Mouse (Mus musculus) spleen, postnatal 36 days (tissue): Measurements from ENCODE around the gene Wif1.

ENCODE experiments used
- DNase-seq, 2 experiments: peaks; one replicate each; pipeline ENCODE4 v3.0.0; 2022; ENCODE audit warnings: low spot score in 2 of 2, mixed read lengths in 1 of 2

Gene Wif1

DNA sequence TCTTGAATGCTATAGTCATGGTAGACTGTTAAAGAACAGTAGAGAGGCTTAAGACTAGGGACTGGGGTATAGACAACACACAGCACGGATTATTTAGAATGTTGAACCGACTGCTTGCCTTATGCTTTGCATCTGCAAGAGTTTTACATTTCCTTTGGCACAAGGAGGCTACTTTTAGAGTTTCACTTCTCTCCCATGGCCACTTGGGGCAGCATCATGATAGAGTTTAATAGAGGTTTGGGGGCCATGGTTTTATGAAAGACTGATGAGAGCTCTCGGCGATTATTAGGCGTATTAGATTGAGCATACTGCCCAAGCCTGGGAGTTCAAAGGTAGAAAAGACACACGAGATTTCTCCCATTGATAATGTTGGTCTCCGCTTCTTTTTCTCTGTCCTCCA lies 37.0 kb downstream of the Wif1 start:
- DNase-seq = no peak

DNA sequence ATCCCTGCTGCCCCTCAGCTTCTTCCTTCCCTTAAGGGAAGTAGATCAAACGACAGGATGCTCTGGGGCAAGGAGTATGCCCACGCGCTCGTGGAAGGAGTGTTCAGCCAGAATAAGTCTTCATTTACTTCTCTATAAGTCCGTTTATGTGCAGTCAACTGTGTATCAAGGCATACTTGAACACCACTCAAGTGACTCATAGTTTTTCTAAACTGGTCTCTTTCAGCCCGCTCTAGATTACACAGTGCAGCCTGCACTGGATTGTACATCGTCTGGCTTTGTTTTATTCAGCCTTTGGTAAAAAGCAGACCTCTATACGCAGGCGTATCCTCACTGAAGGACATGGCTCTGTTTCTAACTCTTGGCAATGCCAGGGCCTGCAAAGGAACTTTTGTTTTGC lies 46.7 kb downstream of the Wif1 start:
- no peak for DNase-seq

DNA sequence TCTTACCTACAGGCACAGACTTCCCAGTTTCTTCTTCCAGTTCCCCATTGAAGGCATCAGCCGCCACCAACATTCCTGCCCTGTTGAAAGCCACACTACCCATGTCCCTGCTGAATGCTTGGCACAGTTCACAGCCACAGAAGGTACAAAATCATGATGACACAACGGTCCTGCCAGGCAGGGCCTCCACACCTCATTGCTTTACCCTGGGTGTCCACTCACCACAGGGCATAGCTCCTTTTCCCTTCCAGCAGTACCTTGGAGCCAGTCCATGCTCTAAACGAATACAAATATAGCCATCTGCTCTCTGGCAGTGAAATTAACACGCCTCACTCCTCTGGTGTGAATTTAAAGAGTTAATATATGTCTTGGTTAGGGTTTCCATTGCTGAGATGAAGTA lies 49.1 kb downstream of the Wif1 start:
- DNase-seq = no peak

DNA sequence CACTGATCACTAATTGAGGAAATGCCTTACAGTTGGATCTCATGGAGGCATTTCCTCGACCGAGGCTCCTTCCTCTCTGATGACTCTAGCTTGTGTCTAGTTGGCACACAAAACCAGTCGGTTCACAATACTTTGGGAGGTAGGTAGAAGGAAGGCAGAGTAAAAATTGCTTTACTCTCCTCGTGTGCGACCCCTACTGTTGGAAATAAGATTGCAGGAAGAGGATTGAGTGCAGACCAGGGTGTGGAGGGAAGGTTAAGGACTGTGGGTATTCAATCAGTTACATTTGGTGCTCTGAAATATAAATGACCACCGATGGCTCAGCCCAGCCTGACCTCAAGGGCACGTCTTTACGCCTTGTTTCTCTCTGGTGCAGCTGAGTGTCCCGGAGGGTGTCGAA lies 49.8 kb downstream of the Wif1 start:
- no peak for DNase-seq

DNA sequence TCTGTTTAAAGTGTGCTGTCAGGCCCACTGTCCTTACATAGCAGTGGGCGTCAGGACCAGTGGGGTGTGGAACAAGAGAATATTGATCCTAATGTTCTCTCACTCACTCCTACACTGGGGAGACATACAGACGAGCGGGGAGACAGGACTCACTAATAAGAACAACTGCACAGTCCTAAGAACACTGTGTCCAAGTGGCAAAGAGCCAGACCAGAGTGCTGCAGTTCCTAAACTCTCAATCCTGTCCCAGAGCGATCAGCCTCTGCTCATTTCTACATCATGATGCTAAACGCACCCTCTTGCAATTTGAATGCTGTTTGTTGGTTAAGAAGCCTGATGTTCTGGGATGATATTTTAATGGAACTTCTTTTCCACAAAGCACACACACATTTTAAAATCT lies 54.9 kb downstream of the Wif1 start:
- no peak for DNase-seq

DNA sequence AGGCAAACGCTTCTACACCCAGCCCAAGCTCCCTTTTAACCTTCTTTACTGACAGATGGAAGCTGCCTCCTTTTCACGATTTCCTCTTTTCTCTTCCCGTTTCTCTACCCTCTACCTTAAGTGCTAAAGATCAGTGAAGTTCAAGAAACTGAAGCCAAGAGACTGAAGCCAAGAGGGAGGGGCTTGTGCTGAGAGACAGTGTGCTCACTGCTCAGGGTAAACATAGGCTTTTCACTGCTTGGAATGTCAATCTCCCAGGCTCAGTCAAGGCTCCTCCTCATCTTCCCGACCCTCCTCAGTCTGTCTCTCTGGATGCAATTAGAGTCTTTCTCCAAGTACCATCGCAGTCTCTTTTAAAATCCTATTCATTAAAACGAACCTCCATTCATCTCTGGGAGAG lies 55.6 kb downstream of the Wif1 start:
- no peak for DNase-seq

DNA sequence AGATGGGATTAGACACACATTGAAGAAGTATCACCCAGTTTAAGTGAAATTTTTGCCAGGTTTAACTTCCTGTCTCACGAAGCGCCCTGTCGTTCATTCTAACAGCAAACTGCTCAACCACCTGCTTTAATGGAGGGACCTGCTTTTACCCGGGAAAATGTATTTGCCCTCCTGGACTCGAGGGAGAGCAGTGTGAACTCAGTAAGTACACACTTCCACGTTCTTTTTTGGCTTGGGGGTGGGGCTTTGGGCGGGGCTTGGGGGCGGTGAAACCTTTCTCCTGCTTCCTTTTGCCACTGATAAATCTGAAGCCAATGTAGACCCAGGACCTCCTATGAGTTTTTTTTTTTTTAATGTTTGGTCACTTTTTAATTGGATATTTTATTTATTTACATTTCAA lies 56.2 kb downstream of the Wif1 start:
- DNase-seq = no peak

DNA sequence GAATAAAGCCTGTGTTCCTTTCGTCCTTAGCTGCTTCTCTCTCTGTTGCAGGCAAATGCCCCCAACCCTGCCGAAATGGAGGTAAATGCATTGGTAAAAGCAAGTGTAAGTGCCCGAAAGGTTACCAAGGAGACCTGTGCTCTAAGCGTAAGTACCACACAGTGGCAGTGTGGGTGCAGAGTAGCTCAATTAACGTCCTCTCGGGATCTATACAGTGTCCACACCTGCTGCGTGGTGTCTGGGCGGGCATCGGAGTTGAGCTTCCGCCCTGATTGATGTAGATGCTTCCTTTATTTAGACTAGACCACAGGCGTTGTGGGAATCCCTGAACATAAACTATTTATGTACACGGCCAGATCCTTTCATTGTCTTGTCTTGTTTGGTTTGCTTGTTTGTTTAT lies 62.2 kb downstream of the Wif1 start:
- no peak for DNase-seq

DNA sequence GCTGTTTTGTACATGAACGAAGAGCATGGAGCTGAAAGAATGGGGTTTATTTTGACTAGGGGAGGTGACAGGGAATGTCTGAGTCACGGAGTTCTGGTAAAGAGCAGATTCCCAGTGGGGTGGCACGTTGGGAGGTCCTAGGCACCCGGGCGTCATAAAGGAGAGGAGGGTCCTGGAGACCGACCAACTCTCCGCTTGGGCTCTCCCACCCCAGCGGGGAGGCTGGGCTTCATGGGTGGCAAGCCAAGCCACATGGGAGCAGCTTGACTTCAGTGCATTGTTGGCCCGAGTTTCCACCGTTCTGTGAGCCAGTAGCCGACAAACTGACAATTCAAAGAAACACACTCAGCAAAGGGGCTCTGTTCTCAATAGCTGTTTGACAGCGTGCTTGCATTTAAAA lies 64.5 kb downstream of the Wif1 start:
- no peak for DNase-seq

DNA sequence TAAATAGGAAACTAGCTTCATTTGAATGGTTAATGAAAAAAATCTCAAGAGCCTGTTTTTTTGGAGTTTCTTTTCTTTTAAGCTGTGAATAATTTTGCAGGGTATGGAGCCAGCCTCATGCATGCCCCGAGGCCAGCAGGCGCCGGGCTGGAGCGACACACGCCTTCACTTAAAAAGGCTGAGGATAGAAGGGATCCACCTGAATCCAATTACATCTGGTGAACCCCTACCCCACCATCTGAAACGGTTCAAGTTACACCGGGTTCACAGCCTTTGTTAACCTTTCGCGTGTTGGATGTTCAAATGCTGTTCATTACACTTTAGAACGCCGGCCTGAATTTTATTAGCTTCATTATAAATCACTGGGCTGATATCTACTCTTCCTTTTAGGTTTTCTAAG lies 65.9 kb downstream of the Wif1 start:
- DNase-seq = no peak

DNA sequence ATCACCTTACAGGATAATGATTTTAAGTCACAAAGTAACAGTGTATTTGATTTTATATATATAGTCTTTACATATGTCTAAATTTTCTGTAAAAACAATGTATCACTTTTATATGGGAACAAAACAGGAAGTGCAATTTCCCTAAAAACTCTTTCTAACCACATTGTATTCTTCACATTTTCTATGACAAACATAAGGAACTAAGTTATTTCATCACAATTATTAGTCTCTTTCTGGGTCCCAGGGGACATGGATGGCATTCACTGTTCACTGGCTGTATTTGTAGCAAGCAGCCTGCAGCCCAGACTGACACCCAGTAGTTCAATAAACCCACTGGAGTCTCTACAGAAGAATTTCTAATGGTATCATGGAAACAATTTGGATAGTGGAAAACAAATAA lies 82.4 kb downstream of the Wif1 start:
- DNase-seq = no peak

DNA sequence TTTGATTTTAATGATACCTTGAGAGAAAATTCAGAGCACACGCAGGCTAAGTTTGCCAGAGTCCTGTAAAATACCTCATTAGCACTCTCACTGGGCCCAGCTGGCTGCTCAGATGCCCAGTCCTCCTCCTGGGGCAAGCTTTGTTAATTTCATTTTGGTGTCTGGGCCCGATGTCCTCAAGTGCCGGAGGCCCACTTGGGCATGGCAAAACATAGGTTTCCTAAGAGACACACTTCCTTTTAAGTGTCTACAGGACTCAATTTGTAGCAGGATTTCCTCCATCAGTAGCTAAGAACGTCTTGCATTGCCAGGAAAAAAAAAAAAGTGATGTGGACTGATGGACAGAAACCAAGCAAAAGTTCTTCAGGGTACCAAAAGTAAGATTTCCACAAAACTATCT lies 82.9 kb downstream of the Wif1 start:
- no peak for DNase-seq

DNA sequence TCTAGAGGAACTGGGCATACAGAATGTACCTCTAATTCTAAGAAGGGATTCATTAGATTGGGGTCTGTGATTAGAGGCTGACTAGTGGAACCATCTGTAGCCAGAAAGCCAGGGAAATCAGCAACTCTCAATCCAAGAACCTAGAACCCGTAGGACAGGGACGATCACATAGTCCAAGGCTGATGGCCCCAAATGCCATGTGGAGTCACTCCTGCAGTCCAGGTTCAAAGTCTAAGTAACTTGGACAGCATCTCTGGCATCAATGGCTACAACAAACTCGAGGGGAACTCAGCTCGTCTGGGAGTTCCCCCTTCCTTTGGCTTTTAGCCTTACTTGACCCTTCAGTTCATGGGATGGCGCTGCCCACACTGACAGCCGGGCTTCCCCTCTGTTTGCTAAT lies 87.0 kb downstream of the Wif1 start:
- DNase-seq = no peak

DNA sequence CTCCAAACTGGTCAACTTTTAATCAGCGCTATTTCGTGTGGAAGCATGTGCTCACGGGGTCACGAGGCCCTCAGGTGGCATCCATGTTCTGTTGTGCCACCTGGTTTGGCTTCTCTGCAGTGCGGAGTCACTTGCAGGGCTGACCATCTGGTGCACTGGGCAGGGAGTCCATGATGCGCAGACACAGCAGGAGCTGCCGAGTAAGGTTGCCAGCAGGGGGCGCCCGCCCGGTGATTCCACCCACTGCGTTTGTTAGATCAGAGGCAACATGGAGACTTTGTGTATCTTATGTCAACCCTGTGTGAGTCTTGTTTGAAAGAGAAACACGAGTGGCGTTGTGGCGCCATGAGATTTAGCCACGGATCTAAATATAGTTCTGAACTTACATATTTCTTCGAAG lies 90.7 kb downstream of the Wif1 start:
- DNase-seq = no peak

DNA sequence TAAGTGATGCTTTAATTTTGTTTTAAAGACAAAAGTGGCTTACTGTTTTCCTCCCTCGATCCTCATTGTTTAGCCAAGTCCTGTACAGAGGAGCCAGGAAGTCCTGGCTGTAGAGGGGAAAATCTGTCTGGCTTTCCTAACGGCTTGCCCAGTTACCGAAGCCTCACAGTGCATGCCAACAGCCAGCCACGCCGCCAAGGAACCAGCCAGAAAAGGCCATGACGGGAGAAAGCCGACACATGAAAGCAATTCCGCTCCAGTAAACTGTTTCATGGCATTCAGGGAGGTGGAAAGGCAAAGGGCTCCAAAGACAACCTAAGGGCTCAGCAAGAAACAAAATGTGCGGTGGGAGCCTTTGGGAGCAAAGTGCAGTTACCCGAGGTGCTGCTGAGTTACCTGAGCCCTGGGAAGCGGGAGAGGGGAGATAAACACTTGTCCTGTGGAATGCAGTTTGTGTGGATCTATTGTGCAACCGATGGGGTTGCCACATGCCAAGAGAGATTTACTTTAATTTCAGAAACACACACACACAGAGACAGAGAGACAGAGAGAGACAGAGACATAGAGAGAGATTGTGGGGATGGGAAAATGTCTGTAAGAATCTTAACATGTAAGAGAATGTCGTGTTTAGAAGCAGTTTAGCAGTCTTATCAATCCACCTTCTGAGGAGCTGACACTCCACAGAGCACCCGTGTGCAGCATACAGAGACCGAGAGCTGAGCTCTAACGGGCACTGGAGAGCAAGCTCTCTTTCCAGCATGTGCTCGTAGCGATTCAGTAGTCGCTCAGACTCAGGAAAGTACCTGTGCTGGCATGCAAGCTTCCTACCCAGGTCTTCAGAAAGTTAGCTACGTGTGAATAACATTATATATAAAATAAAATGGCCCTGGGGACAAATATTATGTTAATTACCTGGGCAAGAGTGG lies 95.5 kb downstream of the Wif1 start:
- no peak for DNase-seq
